Mouse (Mus musculus): ENCODE results near the gene Dgkd.

DNA sequence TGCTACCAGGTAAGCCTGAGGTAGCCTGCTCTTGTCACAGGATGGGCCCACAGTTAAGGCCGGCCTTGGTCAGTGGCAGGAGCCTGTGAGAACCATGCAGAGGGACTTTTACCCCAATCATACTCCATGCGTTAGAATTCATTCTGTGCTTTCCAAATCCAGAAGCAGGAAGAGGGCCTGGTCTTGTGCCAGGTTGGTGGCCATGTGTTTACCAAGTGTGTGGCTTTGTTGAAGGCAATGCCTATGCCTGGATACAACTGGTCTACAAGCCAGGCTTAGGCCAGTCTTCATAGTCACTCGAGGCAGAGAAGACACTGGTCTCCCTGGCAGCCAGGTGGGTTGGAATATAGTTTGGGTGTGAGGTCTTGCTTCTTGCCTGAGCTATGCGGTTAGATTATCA is 38.5 kb downstream of the Dgkd start:
- TF ChIP-seq CTCF (IDR thresholded peaks at IDR 0.05; ENCODE audit: extremely low read depth, insufficient read depth, low read length) (no peak), POLR2A (IDR thresholded peaks at IDR 0.05; ENCODE audit: extremely low read depth, insufficient read depth, low read length) (no peak)
